Mouse (Mus musculus) stomach, embryonic 14.5 days (tissue): ENCODE data around the gene Coro6. TPM values are rescaled to one million over a fixed set of nuclear protein-coding genes. Genes with fewer than 3 reads are reported as not detected.

Source experiments
- ATAC-seq: fragments of 200-750 bp; cut with Nextera tagmentation; 2 replicates; pipeline ENCODE4 v1.8.0; 2017; ENCODE audit warnings: low read depth, moderate TSS enrichment; ENCODE audit not compliant: insufficient number of reproducible peaks, insufficient read depth, low FRiP score
- H3K27ac ChIP-seq: fragments of 300-500 bp; sonication (generic); 2 replicates; pipeline ENCODE4 v1.5.1; 2014; ENCODE audit warnings: mild to moderate bottlenecking, low read length, moderate library complexity, mixed read lengths
- H3K27me3 ChIP-seq: fragments of 300-500 bp; sonication (generic); 2 replicates; pipeline ENCODE4 v1.6.1; 2014; ENCODE audit warnings: low read length, control low read depth, mixed read lengths; ENCODE audit not compliant: control insufficient read depth, insufficient read depth
- H3K36me3 ChIP-seq: fragments of 300-500 bp; sonication (generic); 2 replicates; pipeline ENCODE4 v1.6.1; 2014; ENCODE audit warnings: mild to moderate bottlenecking, control low read depth, low read length, moderate library complexity, mixed read lengths; ENCODE audit not compliant: control insufficient read depth, insufficient read depth
- H3K4me1 ChIP-seq: fragments of 300-500 bp; sonication (generic); 2 replicates; pipeline ENCODE4 v1.6.1; 2014; ENCODE audit warnings: low read length, control low read depth, mixed read lengths; ENCODE audit not compliant: control insufficient read depth, insufficient read depth
- H3K4me2 ChIP-seq: fragments of 300-500 bp; sonication (generic); replicated peaks from 2 replicates; pipeline ENCODE4 v1.6.1; 2014; ENCODE audit warnings: low read depth, low read length, control low read depth
- H3K4me3 ChIP-seq: fragments of 300-500 bp; sonication (generic); 2 replicates; pipeline ENCODE4 v1.5.1; 2014; ENCODE audit warnings: low read depth, low read length, control low read depth
- H3K9ac ChIP-seq: fragments of 300-500 bp; sonication (generic); replicated peaks from 2 replicates; pipeline ENCODE4 v1.6.1; 2014; ENCODE audit warnings: low read depth, mild to moderate bottlenecking, control low read depth, low read length, moderate library complexity, mixed read lengths
- H3K9me3 ChIP-seq: fragments of 300-500 bp; sonication (generic); 2 replicates; pipeline ENCODE4 v1.6.1; 2016; ENCODE audit warnings: low read depth, low read length, control low read depth; ENCODE audit not compliant: control insufficient read depth
- WGBS: fragments of 180-500 bp; shearing (Covaris S2); extraction: QIAGEN DNeasy Blood & Tissue Kit; methylation state at CpG from one replicate; pipeline ENCODE4 v1.1.7; 2014; 5-methylcytosine and 5-hydroxymethylcytosine counted together
- polyA plus RNA-seq: library from polyadenylated mRNA; unstranded; fragments of >200 nt; fragmentation: Nextera tagmentation; extraction: Ambion mirVana; gene quantifications from 2 replicates; pipeline ENCODE4 v1.2.1, GENCODE M21; 2014

Coro6 gene
- polyA plus RNA-seq, 1 experiment from 2014 or later: 0.09 TPM

GRCm38 (mm10) chr11:77493512-77494343 lies 31.5 kb downstream of the Coro6 start, which contains the start of gene Git1:
Gene Git1, plus strand, starts transcription at chr11:77493562.
- Histone ChIP-seq H3K27ac (peak within 1 kb of the TSS; percentile 96), H3K36me3 (no peaks in the 10 kb centered on the region), H3K9me3 (no peaks in the 10 kb centered on the region), H3K4me2 (peak within 1 kb of the TSS; percentile 79), H3K27me3 (no peaks in the 10 kb centered on the region), H3K4me1 (peaks cover 48% of the 10 kb centered on the region), H3K4me3 (peak within 1 kb of the TSS; percentile 62), H3K9ac (peak within 1 kb of the TSS; percentile 97)
- under 1% methylated on average over 53 of the region's 74 CpGs for WGBS
- no peak for ATAC-seq

GRCm38 (mm10) chr11:77494344-77494676 lies 32.1 kb downstream of the Coro6 start:
- peaks cover 2% of the 10 kb centered on the region; the same call in 1 of the 2 replicates for H3K36me3 ChIP-seq
- no peaks in the 10 kb centered on the region for H3K9me3 ChIP-seq
- H3K27me3 ChIP-seq: no peaks in the 10 kb centered on the region
- H3K27ac ChIP-seq: peak overlapping the region; percentile 52
- H3K9ac ChIP-seq: peak overlapping the region; percentile 97
- no peak for ATAC-seq
- H3K4me1 ChIP-seq: peaks cover 45% of the 10 kb centered on the region
- WGBS: 28% methylated on average over 4 of the region's 4 CpGs
- peak overlapping the region; percentile 62 for H3K4me3 ChIP-seq
- peak overlapping the region; percentile 78 for H3K4me2 ChIP-seq

GRCm38 (mm10) chr11:77494782-77495181 lies 32.6 kb downstream of the Coro6 start:
- whole genome bisulfite sequencing: 64% methylated on average over 6 of the region's 6 CpGs
- no peak overlapping the region for H3K9ac ChIP-seq
- peak overlapping the region; percentile 62 for H3K4me3 ChIP-seq
- H3K36me3 ChIP-seq: peaks cover 6% of the 10 kb centered on the region; the same call in 1 of the 2 replicates
- H3K4me1 ChIP-seq: peaks cover 45% of the 10 kb centered on the region
- H3K9me3 ChIP-seq: no peaks in the 10 kb centered on the region
- peak overlapping the region; percentile 78 for H3K4me2 ChIP-seq
- peak overlapping the region; percentile 52; the same call in 1 of the 2 replicates for H3K27ac ChIP-seq
- ATAC-seq: no peak
- H3K27me3 ChIP-seq: no peaks in the 10 kb centered on the region

GRCm38 (mm10) chr11:77495507-77495906 lies 33.3 kb downstream of the Coro6 start:
- no peak for ATAC-seq
- Histone ChIP-seq H3K4me1 (peaks cover 45% of the 10 kb centered on the region), H3K27ac (no peak overlapping the region), H3K4me3 (no peak overlapping the region), H3K4me2 (no peak overlapping the region), H3K9ac (no peak overlapping the region), H3K36me3 (peaks cover 13% of the 10 kb centered on the region; the same call in 1 of the 2 replicates), H3K27me3 (no peaks in the 10 kb centered on the region), H3K9me3 (no peaks in the 10 kb centered on the region)

GRCm38 (mm10) chr11:77497341-77497756 lies 35.1 kb downstream of the Coro6 start:
- Histone ChIP-seq H3K4me2 (no peak overlapping the region), H3K27ac (peak overlapping the region; percentile 71; the same call in 1 of the 2 replicates), H3K36me3 (peaks cover 20% of the 10 kb centered on the region; the same call in 1 of the 2 replicates), H3K9ac (no peak overlapping the region), H3K4me1 (peaks cover 32% of the 10 kb centered on the region), H3K27me3 (no peaks in the 10 kb centered on the region), H3K9me3 (no peaks in the 10 kb centered on the region), H3K4me3 (no peak overlapping the region)
- 24% methylated on average over 6 of the region's 6 CpGs for WGBS
- no peak for ATAC-seq

GRCm38 (mm10) chr11:77497851-77498250 lies 35.6 kb downstream of the Coro6 start:
- peaks cover 25% of the 10 kb centered on the region; the same call in 1 of the 2 replicates for H3K36me3 ChIP-seq
- no peak for ATAC-seq
- no peak overlapping the region for H3K9ac ChIP-seq
- H3K4me1 ChIP-seq: peaks cover 31% of the 10 kb centered on the region
- H3K27me3 ChIP-seq: no peaks in the 10 kb centered on the region
- WGBS: 52% methylated on average over 4 of the region's 4 CpGs
- peak overlapping the region; percentile 71; the same call in 1 of the 2 replicates for H3K27ac ChIP-seq
- no peaks in the 10 kb centered on the region for H3K9me3 ChIP-seq
- H3K4me3 ChIP-seq: no peak overlapping the region
- H3K4me2 ChIP-seq: no peak overlapping the region

GRCm38 (mm10) chr11:77498261-77499139 lies 36.3 kb downstream of the Coro6 start:
- Histone ChIP-seq H3K36me3 (peaks cover 32% of the 10 kb centered on the region), H3K27ac (peak overlapping the region; percentile 44; the same call in 1 of the 2 replicates), H3K27me3 (no peaks in the 10 kb centered on the region), H3K9ac (no peak overlapping the region), H3K9me3 (no peaks in the 10 kb centered on the region), H3K4me2 (no peak overlapping the region), H3K4me3 (no peak overlapping the region), H3K4me1 (peaks cover 31% of the 10 kb centered on the region)
- WGBS: 78% methylated on average over 12 of the region's 12 CpGs
- ATAC-seq: no peak

- Histone ChIP-seq H3K4me2 (no peak overlapping the region), H3K36me3 (peaks cover 37% of the 10 kb centered on the region), H3K27me3 (no peaks in the 10 kb centered on the region), H3K27ac (no peak overlapping the region), H3K4me1 (peaks cover 28% of the 10 kb centered on the region), H3K4me3 (no peak overlapping the region), H3K9me3 (no peaks in the 10 kb centered on the region), H3K9ac (no peak overlapping the region)
- 83% methylated on average over 7 of the region's 7 CpGs for WGBS
- ATAC-seq: no peak
Observed at GRCm38 (mm10) chr11:77499354-77499753, 37.1 kb downstream of the Coro6 start.
